Mouse (Mus musculus): Measurements from ENCODE around the gene Nop56. TPM values are rescaled to one million over a fixed set of nuclear protein-coding genes. Genes with fewer than 3 reads are reported as not detected.

Gene Nop56
- total RNA-seq, 2 experiments from 2014 or later = 112 to 113 TPM

- no peak for DNase-seq (ENCODE audit: low spot score in 2 of 2)
- intact Hi-C loops (cut with DNase I) = loop anchor here (10.0 kb wide), 1 partner anchor 240 kb away; no protein-coding TSS in a partner anchor
These were observed 20.1 kb downstream of the Nop56 start for GRCm38 (mm10) chr2:130294218-130294935.

- intact Hi-C loops (cut with DNase I) = loop anchor here (10.0 kb wide), 1 partner anchor 240 kb away; no protein-coding TSS in a partner anchor
- DNase-seq (ENCODE audit: low spot score in 2 of 2) = peak in 1 of 2 experiments; percentile 23
These were observed 20.7 kb downstream of the Nop56 start, which contains the start of gene Ebf4 for GRCm38 (mm10) chr2:130294936-130295277. Ebf4 (plus strand) TSS chr2:130295169.

- DNase-seq (ENCODE audit: low spot score in 2 of 2) = peak; percentile 54 to 55
- intact Hi-C loops (cut with DNase I) = loop anchor here (10.0 kb wide), 1 partner anchor 239 kb away; no protein-coding TSS in a partner anchor
These were observed 21.3 kb downstream of the Nop56 start for GRCm38 (mm10) chr2:130295331-130296133.

- intact Hi-C loops (cut with DNase I) = loop anchor here (10.0 kb wide), 1 partner anchor 239 kb away; no protein-coding TSS in a partner anchor
- DNase-seq (ENCODE audit: low spot score in 2 of 2) = no peak
These were observed 22.0 kb downstream of the Nop56 start for GRCm38 (mm10) chr2:130296134-130296745.

- no peak for DNase-seq (ENCODE audit: low spot score in 2 of 2)
- intact Hi-C loops (cut with DNase I) = loop anchor here (10.0 kb wide), 1 partner anchor 237 kb away; no protein-coding TSS in a partner anchor
These were observed 23.4 kb downstream of the Nop56 start for GRCm38 (mm10) chr2:130297580-130297979.

GRCm38 (mm10) chr2:130303014-130303413, 28.8 kb downstream of the Nop56 start:
- intact Hi-C loops (cut with DNase I) = no loop called here
- DNase-seq (ENCODE audit: low spot score in 2 of 2) = no peak

GRCm38 (mm10) chr2:130327057-130327456, 52.8 kb downstream of the Nop56 start:
- DNase-seq (ENCODE audit: low spot score in 2 of 2) = no peak
- intact Hi-C loops (cut with DNase I) = no loop called here

Other genes with a start within 250 kb of the Nop56 start
- gene Tgm6, start 162.0 kb upstream of the Nop56 start, total RNA-seq (2021) = under 1 TPM in 1 of 2 experiments, not detected in 1; 0.16 TPM
- gene Snrpb, start 95.0 kb upstream of the Nop56 start, total RNA-seq (2021) = 100 to 1,000 TPM in 1 of 2 experiments, 10 to 100 TPM in 1; 93.6 to 109 TPM
- not detected for gene Tmc2, start 79.2 kb upstream of the Nop56 start, total RNA-seq (2021)
- gene Idh3b, start 10.1 kb downstream of the Nop56 start, total RNA-seq (2021) = 100 to 1,000 TPM; 267 to 269 TPM
- 1 to 10 TPM; 7.8 to 8.3 TPM for gene Ebf4, start 20.7 kb downstream of the Nop56 start, total RNA-seq (2021)
- gene Cpxm1, start 123.1 kb downstream of the Nop56 start, total RNA-seq (2021) = 1 to 10 TPM; 5.5 to 7.4 TPM
- not detected for gene Gm28372, start 130.8 kb downstream of the Nop56 start, total RNA-seq (2021)
- not detected for gene 1700020A23Rik, start 130.8 kb downstream of the Nop56 start, total RNA-seq (2021)
- not detected for gene Tmem239, start 132.0 kb downstream of the Nop56 start, total RNA-seq (2021)
- 10 to 100 TPM; 83.5 to 88.3 TPM for gene Vps16, start 149.9 kb downstream of the Nop56 start, total RNA-seq (2021)
- 10 to 100 TPM; 20.2 to 23.1 TPM for gene Pced1a, start 150.3 kb downstream of the Nop56 start, total RNA-seq (2021)
- gene Ptpra, start 175.8 kb downstream of the Nop56 start, total RNA-seq (2021) = 100 to 1,000 TPM; 234 to 252 TPM